Mouse (Mus musculus): ENCODE data around the gene Jak1. TPM values are rescaled to one million over a fixed set of nuclear protein-coding genes. Genes with fewer than 3 reads are reported as not detected.

The Jak1 gene
- total RNA-seq (2014; fragmentation: Nextera tagmentation) (82.6 and 108 TPM in 2 replicates), total RNA-seq (2017) (84.7 and 85.5 TPM in 2 replicates)

- ATAC-seq (replicated peaks; ENCODE audit: low FRiP score, low TSS enrichment, poor library complexity, severe bottlenecking): peak; percentile 97
These were observed at the start of gene Jak1 for GRCm38 (mm10) chr4:101264741-101265513. Gene Jak1, minus strand, starts transcription at chr4:101265282.

GRCm38 (mm10) chr4:101312055-101312454 lies 47.0 kb upstream of the Jak1 start:
- no peak for ATAC-seq (replicated peaks; ENCODE audit: low FRiP score, low TSS enrichment, poor library complexity, severe bottlenecking)

DNA sequence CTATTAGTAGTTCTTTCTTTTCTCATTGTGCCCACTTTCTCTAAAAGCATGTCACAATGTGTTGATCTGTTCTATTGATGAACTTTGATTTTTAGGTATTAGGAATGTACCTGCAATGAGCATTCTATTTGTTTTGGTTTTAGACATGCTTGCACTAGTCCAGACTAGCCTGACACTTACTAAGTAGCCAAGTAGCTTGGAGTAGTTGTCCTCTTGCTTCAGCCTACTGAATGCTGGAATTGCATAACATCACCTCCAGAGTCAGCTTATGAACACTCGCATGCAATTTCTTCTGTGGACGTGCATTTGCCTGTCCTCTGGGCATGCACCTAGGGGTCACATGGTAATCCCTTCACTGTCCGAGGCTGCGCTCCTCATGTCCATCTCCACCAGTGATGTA lies 43.1 kb upstream of the Jak1 start:
- no peak for ATAC-seq (replicated peaks; ENCODE audit: low FRiP score, low TSS enrichment, poor library complexity, severe bottlenecking)

GRCm38 (mm10) chr4:101307286-101307685 lies 42.2 kb upstream of the Jak1 start:
- no peak for ATAC-seq (replicated peaks; ENCODE audit: low FRiP score, low TSS enrichment, poor library complexity, severe bottlenecking)

- ATAC-seq (replicated peaks; ENCODE audit: low FRiP score, low TSS enrichment, poor library complexity, severe bottlenecking): peak; percentile 58
These were observed 41.2 kb upstream of the Jak1 start for GRCm38 (mm10) chr4:101306132-101306915.

DNA sequence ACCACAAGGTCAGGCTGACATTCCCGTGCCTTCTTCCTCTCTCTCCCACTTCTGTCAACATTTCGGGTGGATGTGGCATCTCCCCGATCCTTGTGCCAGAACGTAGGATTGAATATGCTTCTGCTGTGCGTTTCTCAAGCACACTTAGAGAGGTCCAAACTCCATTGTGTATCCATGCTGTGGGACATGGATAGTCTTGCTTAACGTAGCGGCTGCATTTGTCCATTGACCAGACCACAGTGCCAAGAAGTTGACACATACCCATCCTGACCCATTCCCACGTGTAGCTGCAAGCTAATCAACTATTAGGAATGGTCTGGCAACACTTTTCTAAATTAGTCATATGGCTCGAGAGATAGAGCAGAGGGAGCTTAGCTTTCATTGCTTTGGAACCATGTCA lies 40.0 kb upstream of the Jak1 start:
- ATAC-seq (replicated peaks; ENCODE audit: low FRiP score, low TSS enrichment, poor library complexity, severe bottlenecking): no peak

- ATAC-seq (replicated peaks; ENCODE audit: low FRiP score, low TSS enrichment, poor library complexity, severe bottlenecking): no peak
These were observed 39.0 kb upstream of the Jak1 start for GRCm38 (mm10) chr4:101304114-101304513.

DNA sequence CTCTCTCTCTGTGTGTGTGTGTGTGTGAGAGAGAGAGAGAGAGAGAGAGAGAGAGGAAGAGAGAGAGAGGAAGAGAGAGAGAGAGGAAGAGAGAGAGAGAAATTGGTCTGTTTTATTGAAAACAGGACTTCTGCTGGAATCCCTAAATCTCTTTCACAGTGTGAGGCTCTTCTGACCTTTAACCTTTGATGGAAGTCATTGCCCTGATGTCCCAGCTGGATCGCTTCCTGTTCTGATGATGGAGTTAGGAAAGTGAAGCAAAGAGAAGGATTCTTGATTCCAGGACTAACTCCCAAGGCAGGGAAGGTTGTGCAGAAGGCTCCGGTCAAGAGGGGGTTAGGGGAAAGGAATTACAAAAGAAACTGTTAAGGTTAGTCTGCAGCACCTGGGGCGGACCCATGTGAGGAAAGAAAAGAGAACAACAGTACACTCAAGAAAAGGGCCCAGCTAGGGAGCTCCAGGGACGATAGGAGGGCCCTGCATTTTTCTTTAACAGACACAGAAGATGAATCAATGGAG lies 35.4 kb upstream of the Jak1 start:
- ATAC-seq (replicated peaks; ENCODE audit: low FRiP score, low TSS enrichment, poor library complexity, severe bottlenecking): no peak

DNA sequence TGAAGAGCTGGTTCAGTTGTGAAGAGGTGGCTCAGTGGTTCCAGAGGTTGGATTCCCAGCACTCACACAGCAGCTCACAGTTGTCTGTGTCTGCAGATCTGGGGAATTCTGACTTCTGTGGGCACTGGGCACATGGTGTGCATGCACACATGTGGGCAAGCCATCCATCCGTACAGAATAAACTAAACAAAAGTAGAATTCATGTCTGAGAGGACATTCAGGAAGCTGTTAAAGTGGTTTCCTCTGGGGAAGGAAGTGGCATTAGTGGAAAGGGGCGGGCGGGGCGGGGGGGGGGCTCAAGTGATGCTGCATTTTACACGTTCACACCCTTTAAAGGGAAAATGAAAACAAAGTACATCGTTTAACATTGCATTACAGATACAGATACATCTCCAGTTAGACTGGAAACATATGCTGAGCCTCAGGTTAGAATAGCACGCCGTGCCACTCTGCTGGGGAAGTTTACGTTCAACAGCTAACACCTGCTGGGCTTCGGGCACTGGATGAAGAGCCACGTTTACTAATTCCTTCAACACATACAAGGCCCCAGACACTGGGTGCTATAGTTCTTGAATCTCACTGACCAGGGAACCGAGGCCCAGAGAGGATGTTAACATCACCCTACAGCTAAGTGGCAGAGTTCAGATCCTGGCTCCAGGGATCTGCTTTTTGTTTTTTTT lies 33.4 kb upstream of the Jak1 start:
- no peak for ATAC-seq (replicated peaks; ENCODE audit: low FRiP score, low TSS enrichment, poor library complexity, severe bottlenecking)

DNA sequence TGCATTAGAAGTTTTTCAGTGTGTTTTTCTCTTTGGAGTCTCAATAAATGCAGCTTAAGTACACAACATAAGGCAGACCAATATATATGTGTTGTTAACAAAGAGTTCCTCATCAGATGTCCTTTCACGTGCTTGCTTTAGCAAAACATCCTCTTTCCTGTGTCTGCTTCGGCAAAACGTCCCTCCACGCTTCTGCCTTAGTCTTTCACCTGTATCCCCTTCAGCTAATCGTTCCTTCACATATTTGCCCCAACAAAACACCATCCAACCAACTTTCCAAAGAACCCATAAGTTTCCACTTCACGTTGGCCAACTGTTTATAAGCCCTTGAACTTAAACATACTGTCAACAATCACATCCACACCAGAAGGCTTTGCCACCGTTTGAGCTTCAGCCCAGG lies 31.8 kb upstream of the Jak1 start:
- no peak for ATAC-seq (replicated peaks; ENCODE audit: low FRiP score, low TSS enrichment, poor library complexity, severe bottlenecking)

- ATAC-seq (replicated peaks; ENCODE audit: low FRiP score, low TSS enrichment, poor library complexity, severe bottlenecking): no peak
These were observed 30.7 kb upstream of the Jak1 start for GRCm38 (mm10) chr4:101295788-101296187.

GRCm38 (mm10) chr4:101293661-101294060 lies 28.6 kb upstream of the Jak1 start:
- ATAC-seq (replicated peaks; ENCODE audit: low FRiP score, low TSS enrichment, poor library complexity, severe bottlenecking): no peak

- ATAC-seq (replicated peaks; ENCODE audit: low FRiP score, low TSS enrichment, poor library complexity, severe bottlenecking): peak; percentile 71
These were observed 27.9 kb upstream of the Jak1 start for GRCm38 (mm10) chr4:101292736-101293541.

DNA sequence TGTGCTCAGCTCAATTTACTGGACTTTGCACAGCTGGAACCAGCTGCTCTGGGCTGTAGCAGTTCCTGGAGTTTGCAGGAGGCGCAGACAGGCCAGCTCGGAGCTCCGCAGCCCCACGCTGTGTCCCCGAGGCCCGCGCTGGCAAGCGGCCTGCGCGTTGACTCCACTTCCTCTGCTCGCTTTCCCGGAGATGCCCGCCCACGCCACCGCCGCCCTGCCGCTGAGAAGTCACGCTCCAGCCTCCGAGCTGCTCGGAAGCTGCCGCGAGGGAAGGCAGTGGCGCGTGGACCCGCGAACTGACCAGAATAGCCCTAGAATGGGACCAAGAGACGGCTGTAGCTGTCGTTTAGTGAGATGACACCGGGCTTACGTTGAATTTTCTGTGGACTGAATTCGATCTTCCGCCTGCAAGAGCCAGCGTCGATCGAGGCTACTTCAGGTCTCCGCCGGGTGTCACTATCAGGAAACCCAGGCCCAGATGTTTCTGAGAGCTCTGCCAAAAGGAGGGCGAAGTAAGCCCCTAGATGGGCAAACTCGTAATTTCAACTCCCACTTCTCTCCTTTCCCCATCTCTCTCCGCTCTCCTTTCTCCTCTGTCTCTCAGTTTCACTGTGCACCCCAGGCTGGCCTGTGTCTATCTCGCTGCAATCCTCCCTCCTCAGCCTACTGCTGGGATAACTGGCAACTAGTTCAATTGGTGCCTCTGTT lies 27.1 kb upstream of the Jak1 start:
- peak; percentile 90 for ATAC-seq (replicated peaks; ENCODE audit: low FRiP score, low TSS enrichment, poor library complexity, severe bottlenecking)

GRCm38 (mm10) chr4:101288292-101288691 lies 23.2 kb upstream of the Jak1 start:
- ATAC-seq (replicated peaks; ENCODE audit: low FRiP score, low TSS enrichment, poor library complexity, severe bottlenecking): no peak

DNA sequence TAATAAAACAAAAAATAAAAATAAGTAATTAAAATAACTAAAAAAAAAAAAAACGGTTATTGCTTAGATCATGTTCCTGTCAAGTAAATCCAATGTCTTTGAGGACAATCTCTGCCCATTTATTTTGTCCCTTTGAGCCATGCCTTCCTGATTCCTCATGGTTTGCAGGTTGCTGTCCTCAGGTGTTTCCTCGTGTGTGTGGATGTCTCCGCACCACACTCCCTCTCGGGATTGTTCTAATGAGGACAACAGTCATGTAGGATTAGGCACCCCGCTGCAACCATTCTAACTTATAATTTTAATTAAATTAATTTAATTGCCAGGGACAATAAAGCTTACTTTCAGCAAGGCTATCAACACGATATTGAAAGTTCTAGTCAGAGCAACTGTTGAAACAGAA lies 21.5 kb upstream of the Jak1 start:
- no peak for ATAC-seq (replicated peaks; ENCODE audit: low FRiP score, low TSS enrichment, poor library complexity, severe bottlenecking)

GRCm38 (mm10) chr4:101285906-101286432 lies 20.9 kb upstream of the Jak1 start:
- no peak for ATAC-seq (replicated peaks; ENCODE audit: low FRiP score, low TSS enrichment, poor library complexity, severe bottlenecking)

DNA sequence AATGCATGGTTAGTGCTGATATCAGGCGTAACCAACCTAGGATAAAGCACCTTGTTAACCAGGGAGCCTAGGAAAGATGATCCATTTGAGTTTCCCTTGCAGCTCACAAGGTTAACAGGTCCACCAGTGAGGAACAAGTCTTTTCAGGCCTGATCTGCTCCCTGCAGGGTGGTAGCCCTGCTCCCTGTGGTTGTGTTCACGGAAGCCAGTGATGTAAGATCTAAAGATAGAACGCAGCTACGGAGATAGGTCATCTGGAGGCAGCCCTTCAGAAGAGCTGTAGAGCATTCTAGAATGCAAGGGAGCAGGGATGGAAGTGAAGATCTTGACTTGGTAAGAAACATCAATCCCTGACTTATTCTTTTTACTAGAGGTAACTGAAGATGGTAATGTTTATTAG lies 18.9 kb upstream of the Jak1 start:
- no peak for ATAC-seq (replicated peaks; ENCODE audit: low FRiP score, low TSS enrichment, poor library complexity, severe bottlenecking)
